Mouse (Mus musculus): Measurements from ENCODE around the gene Sh3gl2. TPM values are rescaled to one million over a fixed set of nuclear protein-coding genes. Genes with fewer than 3 reads are reported as not detected.

Gene Sh3gl2
- polyA plus RNA-seq, 1 experiment from 2014 or later: 16.5 TPM

DNA sequence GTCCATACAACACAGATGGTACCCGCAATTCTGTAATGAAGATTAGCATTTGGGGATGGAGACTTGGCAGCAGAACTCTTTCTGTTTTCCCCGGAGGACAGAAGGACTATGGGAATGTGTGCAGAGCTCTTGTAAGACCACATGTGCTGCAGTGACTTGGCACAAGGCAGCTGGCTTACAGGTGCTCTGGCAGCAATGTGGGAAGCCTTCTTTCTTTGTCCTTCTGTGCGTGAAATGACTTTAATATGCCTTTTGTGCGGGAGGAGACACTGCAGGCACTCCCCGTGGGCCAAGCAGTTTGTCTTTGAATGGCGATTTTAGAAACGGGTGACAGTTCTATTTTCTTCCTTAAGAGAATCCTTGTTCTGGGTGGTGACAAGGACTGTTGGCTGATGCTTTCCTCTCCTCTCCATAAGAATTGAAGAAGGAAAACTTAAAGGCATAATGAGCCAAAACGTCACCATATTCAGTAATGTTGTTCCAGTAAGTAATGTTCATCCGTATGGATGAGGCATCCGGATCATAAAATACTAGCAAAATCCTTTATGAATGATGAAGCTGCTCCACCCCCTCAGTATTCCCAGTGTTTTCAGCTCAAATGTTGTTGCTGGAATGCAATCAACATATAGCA is 281.5 kb downstream of the Sh3gl2 start:
- Histone ChIP-seq H3K27ac (ENCODE audit: low read depth, low read length) (no peak overlapping the region), H3K9ac (ENCODE audit: low read depth, low read length) (no peak overlapping the region), H3K9me3 (ENCODE audit: control insufficient read depth, low read length) (no peaks in the 10 kb centered on the region), H3K4me3 (ENCODE audit: low read length) (no peak overlapping the region), H3K4me1 (ENCODE audit: control insufficient read depth, insufficient read depth, low read length) (no peaks in the 10 kb centered on the region), H3K4me2 (replicated peaks; ENCODE audit: low read depth, low read length) (no peak overlapping the region), H3K27me3 (ENCODE audit: control insufficient read depth, insufficient read depth, low read length) (no peaks in the 10 kb centered on the region), H3K36me3 (ENCODE audit: control insufficient read depth, insufficient read depth, low read length) (no peaks in the 10 kb centered on the region)
- ATAC-seq (ENCODE audit: low FRiP score, low TSS enrichment): no peak
- 86% methylated on average over 10 of the region's 10 CpGs for WGBS

DNA sequence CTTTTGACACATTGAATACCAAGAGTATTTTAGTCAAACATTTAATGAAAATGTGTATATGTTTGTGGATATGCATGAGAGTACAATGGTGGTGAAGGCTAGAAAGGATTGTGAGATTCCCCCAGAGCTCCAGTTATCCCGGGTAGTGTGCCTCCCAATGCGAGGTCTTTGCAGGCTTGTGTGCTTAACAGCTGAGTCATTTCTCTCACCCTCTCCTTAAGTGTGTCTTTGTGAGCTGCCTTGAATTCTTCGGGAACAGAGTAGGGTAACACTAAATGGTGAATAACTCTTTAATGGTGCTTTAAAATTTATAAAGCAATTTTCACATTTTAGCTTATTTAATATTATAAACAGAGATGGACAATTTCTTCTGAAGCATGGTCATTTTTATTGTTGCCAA is 300.8 kb downstream of the Sh3gl2 start:
- ATAC-seq (ENCODE audit: low FRiP score, low TSS enrichment): no peak
- Histone ChIP-seq H3K9ac (ENCODE audit: low read depth, low read length) (no peak overlapping the region), H3K27ac (ENCODE audit: low read depth, low read length) (no peak overlapping the region), H3K27me3 (ENCODE audit: control insufficient read depth, insufficient read depth, low read length) (no peaks in the 10 kb centered on the region), H3K4me3 (ENCODE audit: low read length) (no peak overlapping the region), H3K4me2 (replicated peaks; ENCODE audit: low read depth, low read length) (no peak overlapping the region), H3K36me3 (ENCODE audit: control insufficient read depth, insufficient read depth, low read length) (no peaks in the 10 kb centered on the region), H3K9me3 (ENCODE audit: control insufficient read depth, low read length) (no peaks in the 10 kb centered on the region), H3K4me1 (ENCODE audit: control insufficient read depth, insufficient read depth, low read length) (no peaks in the 10 kb centered on the region)
- WGBS: 65% methylated on average over 3 of the region's 3 CpGs

DNA sequence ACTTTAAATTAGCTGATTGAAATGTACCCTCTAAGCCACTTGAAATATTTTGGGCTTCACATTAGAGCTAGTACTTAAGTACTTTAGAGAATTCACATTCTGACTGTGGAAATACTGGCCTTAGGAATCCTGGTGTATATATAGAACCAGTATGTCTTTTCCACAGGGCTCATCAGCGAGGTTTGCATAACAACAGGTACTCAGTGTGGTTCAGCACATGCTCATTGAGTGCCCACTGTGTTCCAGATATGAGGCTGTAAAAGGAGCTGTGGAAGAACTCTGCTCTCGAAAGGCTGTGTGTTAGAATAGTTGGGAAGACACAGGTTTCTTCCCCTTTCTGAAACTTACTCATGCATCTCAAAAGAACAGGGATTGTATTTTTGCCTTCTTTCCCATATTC is 302.1 kb downstream of the Sh3gl2 start:
- no peak overlapping the region for H3K4me3 ChIP-seq (ENCODE audit: low read length)
- no peaks in the 10 kb centered on the region for H3K9me3 ChIP-seq (ENCODE audit: control insufficient read depth, low read length)
- no peak overlapping the region for H3K9ac ChIP-seq (ENCODE audit: low read depth, low read length)
- H3K36me3 ChIP-seq (ENCODE audit: control insufficient read depth, insufficient read depth, low read length): no peaks in the 10 kb centered on the region
- H3K27me3 ChIP-seq (ENCODE audit: control insufficient read depth, insufficient read depth, low read length): no peaks in the 10 kb centered on the region
- H3K4me2 ChIP-seq (replicated peaks; ENCODE audit: low read depth, low read length): no peak overlapping the region
- ATAC-seq (ENCODE audit: low FRiP score, low TSS enrichment): no peak
- H3K27ac ChIP-seq (ENCODE audit: low read depth, low read length): no peak overlapping the region
- 67% methylated on average over 2 of the region's 2 CpGs for WGBS
- H3K4me1 ChIP-seq (ENCODE audit: control insufficient read depth, insufficient read depth, low read length): no peaks in the 10 kb centered on the region

DNA sequence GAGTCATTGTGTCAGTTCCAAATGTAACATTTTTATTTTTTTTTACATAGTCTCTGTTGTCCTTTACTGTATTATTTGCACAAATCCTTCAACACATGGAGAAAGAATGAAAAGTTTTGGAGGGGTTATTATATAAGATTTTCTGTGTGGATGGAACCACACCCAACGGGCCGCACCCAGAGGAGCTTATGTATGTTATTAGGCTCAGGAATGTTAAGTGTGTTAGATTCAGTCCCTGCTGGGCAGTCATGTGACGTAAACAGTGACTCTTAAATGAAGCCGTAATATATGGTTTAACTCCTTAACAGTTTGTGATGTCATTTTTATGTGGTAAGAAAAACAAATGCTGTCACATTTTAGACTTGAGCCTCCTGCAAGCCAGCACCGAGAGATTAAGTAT is 302.6 kb downstream of the Sh3gl2 start:
- H3K36me3 ChIP-seq (ENCODE audit: control insufficient read depth, insufficient read depth, low read length): no peaks in the 10 kb centered on the region
- H3K27ac ChIP-seq (ENCODE audit: low read depth, low read length): no peak overlapping the region
- H3K4me3 ChIP-seq (ENCODE audit: low read length): no peak overlapping the region
- H3K4me1 ChIP-seq (ENCODE audit: control insufficient read depth, insufficient read depth, low read length): no peaks in the 10 kb centered on the region
- no peak overlapping the region for H3K4me2 ChIP-seq (replicated peaks; ENCODE audit: low read depth, low read length)
- H3K9me3 ChIP-seq (ENCODE audit: control insufficient read depth, low read length): no peaks in the 10 kb centered on the region
- 59% methylated on average over 5 of the region's 5 CpGs for WGBS
- H3K27me3 ChIP-seq (ENCODE audit: control insufficient read depth, insufficient read depth, low read length): no peaks in the 10 kb centered on the region
- no peak for ATAC-seq (ENCODE audit: low FRiP score, low TSS enrichment)
- no peak overlapping the region for H3K9ac ChIP-seq (ENCODE audit: low read depth, low read length)

DNA sequence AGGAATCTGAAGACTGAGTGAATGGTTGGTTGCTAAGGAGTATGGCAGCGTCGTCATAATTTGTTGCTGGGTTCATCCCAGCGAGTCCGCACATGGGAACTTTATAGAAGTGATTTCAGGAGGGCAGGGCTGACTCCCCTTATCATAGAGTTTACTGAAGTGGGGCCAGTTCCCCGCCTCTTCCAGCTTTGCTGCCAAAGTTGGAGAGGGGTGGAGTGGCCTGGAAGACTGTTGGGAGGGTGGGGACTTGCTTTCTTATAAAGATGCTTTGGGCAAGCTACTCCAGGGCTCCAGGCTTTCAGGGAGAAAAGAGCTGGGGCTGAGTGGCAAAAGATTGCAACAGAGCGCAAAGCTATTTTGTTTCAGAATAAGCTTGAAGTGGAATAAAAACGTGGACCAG is 308.4 kb downstream of the Sh3gl2 start:
- no peak overlapping the region for H3K9ac ChIP-seq (ENCODE audit: low read depth, low read length)
- WGBS: 32% methylated on average over 7 of the region's 7 CpGs
- H3K36me3 ChIP-seq (ENCODE audit: control insufficient read depth, insufficient read depth, low read length): no peaks in the 10 kb centered on the region
- no peak for ATAC-seq (ENCODE audit: low FRiP score, low TSS enrichment)
- H3K4me2 ChIP-seq (replicated peaks; ENCODE audit: low read depth, low read length): peak overlapping the region; percentile 93
- 0 out of 2 replicates have a peak, but pooled peaks cover 6% of the 10 kb centered on the region for H3K4me1 ChIP-seq (ENCODE audit: control insufficient read depth, insufficient read depth, low read length)
- H3K4me3 ChIP-seq (ENCODE audit: low read length): no peak overlapping the region
- H3K9me3 ChIP-seq (ENCODE audit: control insufficient read depth, low read length): no peaks in the 10 kb centered on the region
- H3K27ac ChIP-seq (ENCODE audit: low read depth, low read length): no peak overlapping the region
- H3K27me3 ChIP-seq (ENCODE audit: control insufficient read depth, insufficient read depth, low read length): peaks cover 7% of the 10 kb centered on the region; the same call in 1 of the 2 replicates

DNA sequence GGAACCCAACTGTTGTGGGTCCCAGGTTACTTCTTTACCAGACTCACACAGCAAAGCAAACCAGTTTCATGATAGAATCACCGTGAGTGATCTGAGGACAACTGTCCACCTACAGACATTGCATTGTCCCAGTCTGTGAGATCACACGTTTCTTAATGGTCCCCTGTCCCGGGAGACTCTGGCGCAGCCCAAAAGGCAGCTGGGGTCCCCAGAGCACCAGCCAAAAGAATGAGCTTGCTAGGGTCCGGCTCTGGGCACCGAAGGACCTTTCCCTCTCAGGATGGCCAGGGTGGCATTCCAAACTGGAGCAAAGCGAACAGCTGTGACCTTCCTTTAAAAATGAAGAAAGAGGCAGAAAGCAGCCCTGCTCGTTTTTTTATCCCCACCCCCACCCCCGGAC is 308.9 kb downstream of the Sh3gl2 start, which contains the start of gene Adamtsl1:
Gene Adamtsl1 (plus strand): TSS at position 381 of the 400 bp plus-strand sequence.
- Histone ChIP-seq H3K4me2 (replicated peaks; ENCODE audit: low read depth, low read length) (peak within 1 kb of the TSS; percentile 93), H3K36me3 (ENCODE audit: control insufficient read depth, insufficient read depth, low read length) (no peaks in the 10 kb centered on the region), H3K4me1 (ENCODE audit: control insufficient read depth, insufficient read depth, low read length) (0 out of 2 replicates have a peak, but pooled peaks cover 6% of the 10 kb centered on the region), H3K27me3 (ENCODE audit: control insufficient read depth, insufficient read depth, low read length) (peaks cover 7% of the 10 kb centered on the region; the same call in 1 of the 2 replicates), H3K27ac (ENCODE audit: low read depth, low read length) (no peak within 1 kb of the TSS), H3K9ac (ENCODE audit: low read depth, low read length) (peak within 1 kb of the TSS; percentile 42), H3K4me3 (ENCODE audit: low read length) (peak within 1 kb of the TSS; percentile 49), H3K9me3 (ENCODE audit: control insufficient read depth, low read length) (no peaks in the 10 kb centered on the region)
- WGBS: 3% methylated on average over 9 of the region's 9 CpGs
- no peak for ATAC-seq (ENCODE audit: low FRiP score, low TSS enrichment)

DNA sequence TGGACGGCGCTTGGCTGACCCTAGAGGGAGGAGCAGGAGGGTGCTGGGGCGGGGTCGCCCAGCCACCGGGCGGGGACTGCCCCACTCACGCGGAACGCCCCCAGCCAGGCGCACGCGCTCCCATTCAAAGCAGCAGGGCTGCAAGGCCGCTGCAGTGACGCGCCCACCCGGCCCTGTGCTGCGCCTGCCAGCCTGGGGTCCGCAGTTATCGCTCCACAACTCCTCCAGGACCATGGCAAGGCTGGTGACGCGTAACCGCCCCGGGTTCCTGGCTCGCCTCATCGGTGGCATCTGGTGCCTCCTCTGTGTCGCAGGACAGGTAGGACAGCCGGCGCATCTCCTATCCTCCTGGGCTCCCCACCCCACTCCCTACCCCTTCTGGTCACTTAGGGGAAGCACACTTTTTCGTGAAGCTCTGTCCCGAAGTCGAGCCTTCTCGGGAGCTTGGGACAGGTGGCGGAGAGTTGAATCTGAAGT is 309.3 kb downstream of the Sh3gl2 start:
- Histone ChIP-seq H3K4me3 (ENCODE audit: low read length) (peak overlapping the region; percentile 49), H3K27me3 (ENCODE audit: control insufficient read depth, insufficient read depth, low read length) (peaks cover 7% of the 10 kb centered on the region; the same call in 1 of the 2 replicates), H3K9ac (ENCODE audit: low read depth, low read length) (peak overlapping the region; percentile 42), H3K9me3 (ENCODE audit: control insufficient read depth, low read length) (no peaks in the 10 kb centered on the region), H3K4me1 (ENCODE audit: control insufficient read depth, insufficient read depth, low read length) (0 out of 2 replicates have a peak, but pooled peaks cover 6% of the 10 kb centered on the region), H3K4me2 (replicated peaks; ENCODE audit: low read depth, low read length) (peak overlapping the region; percentile 93), H3K27ac (ENCODE audit: low read depth, low read length) (no peak overlapping the region), H3K36me3 (ENCODE audit: control insufficient read depth, insufficient read depth, low read length) (no peaks in the 10 kb centered on the region)
- ATAC-seq (ENCODE audit: low FRiP score, low TSS enrichment): peak; percentile 98
- under 1% methylated on average over 33 of the region's 33 CpGs for WGBS

DNA sequence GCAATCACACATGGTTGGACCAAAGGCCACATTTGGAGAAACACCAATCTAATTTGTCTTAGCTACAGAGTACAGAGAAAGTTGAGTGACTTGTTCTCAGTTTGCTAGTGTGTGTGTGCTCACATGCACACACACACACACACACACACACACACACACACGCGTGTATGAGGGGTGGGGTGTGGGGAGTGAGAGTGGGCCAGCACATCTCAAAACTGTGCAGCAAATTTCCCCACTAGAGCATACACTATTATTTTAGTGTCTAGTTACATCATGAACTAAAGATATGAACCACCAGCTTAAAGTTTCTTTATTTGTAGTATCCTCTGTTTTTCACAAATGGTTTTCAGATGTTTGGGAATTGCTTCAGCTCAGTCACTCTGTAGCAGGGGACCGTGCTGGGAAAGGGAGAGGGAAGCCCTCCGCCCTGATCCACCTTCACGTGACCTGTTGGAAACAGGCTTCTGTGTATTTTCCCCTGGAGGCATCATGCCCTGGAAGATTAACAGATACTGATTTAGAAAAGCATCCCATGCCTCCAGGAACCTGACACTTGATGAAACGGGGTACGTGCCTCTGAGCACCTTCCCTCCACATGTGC is 322.1 kb downstream of the Sh3gl2 start:
- Histone ChIP-seq H3K27me3 (ENCODE audit: control insufficient read depth, insufficient read depth, low read length) (no peaks in the 10 kb centered on the region), H3K9me3 (ENCODE audit: control insufficient read depth, low read length) (no peaks in the 10 kb centered on the region), H3K4me3 (ENCODE audit: low read length) (no peak overlapping the region), H3K9ac (ENCODE audit: low read depth, low read length) (no peak overlapping the region), H3K4me1 (ENCODE audit: control insufficient read depth, insufficient read depth, low read length) (no peaks in the 10 kb centered on the region), H3K36me3 (ENCODE audit: control insufficient read depth, insufficient read depth, low read length) (no peaks in the 10 kb centered on the region), H3K27ac (ENCODE audit: low read depth, low read length) (no peak overlapping the region), H3K4me2 (replicated peaks; ENCODE audit: low read depth, low read length) (no peak overlapping the region)
- no peak for ATAC-seq (ENCODE audit: low FRiP score, low TSS enrichment)
- 80% methylated on average over 7 of the region's 7 CpGs for WGBS

DNA sequence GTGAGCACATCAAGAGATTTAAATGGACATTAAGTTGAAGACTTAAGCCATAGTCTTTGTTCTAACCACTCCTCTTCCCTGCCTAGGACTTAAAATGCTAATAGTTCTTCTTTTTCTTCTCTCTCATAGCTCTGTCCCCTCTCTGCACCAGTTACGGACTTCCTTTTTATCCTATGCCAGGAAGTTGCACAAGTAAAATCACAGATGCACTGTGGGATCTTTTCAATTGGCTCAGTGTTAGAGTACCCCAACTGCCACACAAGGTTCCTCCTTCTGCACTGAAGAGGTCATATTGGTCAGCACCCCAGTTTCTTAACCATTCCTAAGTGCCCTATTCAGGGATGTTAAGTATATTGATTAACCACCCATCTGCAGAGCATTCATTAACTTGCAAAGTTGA is 324.9 kb downstream of the Sh3gl2 start:
- ATAC-seq (ENCODE audit: low FRiP score, low TSS enrichment): no peak
- H3K4me1 ChIP-seq (ENCODE audit: control insufficient read depth, insufficient read depth, low read length): no peaks in the 10 kb centered on the region
- no peaks in the 10 kb centered on the region for H3K9me3 ChIP-seq (ENCODE audit: control insufficient read depth, low read length)
- no peak overlapping the region for H3K4me2 ChIP-seq (replicated peaks; ENCODE audit: low read depth, low read length)
- no peak overlapping the region for H3K4me3 ChIP-seq (ENCODE audit: low read length)
- H3K36me3 ChIP-seq (ENCODE audit: control insufficient read depth, insufficient read depth, low read length): no peaks in the 10 kb centered on the region
- H3K27ac ChIP-seq (ENCODE audit: low read depth, low read length): no peak overlapping the region
- H3K9ac ChIP-seq (ENCODE audit: low read depth, low read length): no peak overlapping the region
- H3K27me3 ChIP-seq (ENCODE audit: control insufficient read depth, insufficient read depth, low read length): no peaks in the 10 kb centered on the region
- 81% methylated on average over 1 of the region's 1 CpGs for WGBS
